Mouse (Mus musculus): ENCODE measurements around the gene Cd2bp2. TPM values are rescaled to one million over a fixed set of nuclear protein-coding genes. Genes with fewer than 3 reads are reported as not detected.

The Cd2bp2 gene
- polyA plus RNA-seq, 1 experiment from 2014 or later, result 14.0 TPM

DNA sequence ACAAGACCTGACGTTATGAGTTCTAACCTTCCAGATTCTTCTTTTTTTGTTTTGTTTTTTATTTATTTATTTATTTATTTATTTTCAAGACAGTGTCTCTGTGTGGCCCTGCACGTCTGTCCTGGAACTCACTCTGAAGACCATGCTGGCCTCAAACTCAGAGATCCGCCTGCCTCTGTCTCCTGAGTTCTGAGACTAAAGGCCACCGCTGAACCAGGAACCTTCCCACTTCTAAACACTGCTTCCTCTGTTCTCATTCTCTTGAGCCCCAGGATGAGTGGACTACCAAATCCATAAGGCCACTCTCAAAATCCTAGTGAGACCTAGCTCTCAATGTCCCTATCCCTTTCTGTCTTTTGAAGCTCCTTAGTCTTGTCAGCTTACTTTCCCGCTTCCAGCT is 14.0 kb upstream of the Cd2bp2 start:
- Histone ChIP-seq H3K4me3 (ENCODE audit: low read depth, low read length) (peak overlapping the region; percentile 67), H3K4me1 (ENCODE audit: insufficient read depth) (peaks cover 33% of the 10 kb centered on the region), H3K36me3 (replicated peaks; ENCODE audit: insufficient read depth, low read length) (peaks cover 8% of the 10 kb centered on the region; the same call in 1 of the 2 replicates), H3K9ac (replicated peaks) (peak overlapping the region; percentile 52), H3K4me2 (ENCODE audit: low read depth, low read length) (peak overlapping the region; percentile 79), H3K9me3 (ENCODE audit: low read length) (no peaks in the 10 kb centered on the region), H3K27me3 (ENCODE audit: insufficient read depth, low read length) (no peaks in the 10 kb centered on the region), H3K27ac (ENCODE audit: low read depth) (peak overlapping the region; percentile 84)
- no peak for TF ChIP-seq CTCF (IDR thresholded peaks at IDR 0.05; ENCODE audit: low read depth)
- no peak for TF ChIP-seq EP300 (IDR thresholded peaks at IDR 0.05; ENCODE audit: low read depth)
- no peak for ATAC-seq
- no peak for DNase-seq
- WGBS (ENCODE audit: insufficient replicate concordance), result 72% methylated on average over 5 of the region's 5 CpGs

DNA sequence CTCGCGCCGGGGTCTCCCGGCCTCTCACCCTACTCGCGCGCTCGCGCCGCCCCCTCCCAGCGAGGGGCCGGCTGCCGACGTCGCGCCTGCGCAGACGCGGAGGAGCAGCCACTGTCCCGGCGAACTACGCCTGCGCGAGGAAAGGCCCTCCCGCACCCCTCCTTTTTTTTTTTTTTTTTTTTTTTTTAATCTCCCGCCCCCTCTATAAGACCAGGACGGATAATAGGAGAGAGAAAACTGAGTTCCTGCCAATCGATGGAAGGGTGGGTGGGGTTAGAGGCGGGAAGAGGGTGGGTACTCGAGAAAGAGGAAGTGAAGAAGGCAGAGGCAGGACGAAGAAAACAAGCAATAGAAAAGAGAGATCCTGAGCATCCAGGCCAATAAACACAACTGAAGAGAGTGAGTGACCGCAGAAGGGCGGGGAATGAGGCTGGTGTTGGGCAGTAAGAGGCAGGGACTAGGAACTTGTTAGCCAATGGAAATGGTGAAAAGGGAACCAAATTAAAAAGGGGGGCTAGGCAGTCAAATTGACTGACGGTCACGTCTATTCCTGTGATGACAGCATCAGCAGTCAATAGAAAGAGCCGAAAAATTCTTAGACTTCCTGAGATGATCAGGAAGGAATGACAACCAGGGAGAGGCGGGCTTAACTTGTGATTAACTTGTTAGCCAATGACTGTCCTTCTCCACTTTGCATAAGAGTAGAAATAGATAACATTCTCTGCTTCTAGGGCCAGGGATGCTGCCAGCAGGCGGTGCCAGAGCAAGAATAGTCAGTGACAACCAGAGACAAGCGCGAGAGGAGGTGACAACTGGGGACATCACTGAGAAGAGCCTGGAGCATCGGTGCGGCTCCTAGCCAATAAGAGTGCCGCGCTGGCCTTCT is 12.9 kb upstream of the Cd2bp2 start, which contains the start of gene Mylpf:
TSS of gene Mylpf (plus strand) at position 338 of the 886 bp plus-strand sequence.
- H3K27me3 ChIP-seq (ENCODE audit: insufficient read depth, low read length), result no peaks in the 10 kb centered on the region
- under 1% methylated on average over 36 of the region's 44 CpGs for WGBS (ENCODE audit: insufficient replicate concordance)
- peaks cover 32% of the 10 kb centered on the region for H3K4me1 ChIP-seq (ENCODE audit: insufficient read depth)
- no peaks in the 10 kb centered on the region for H3K9me3 ChIP-seq (ENCODE audit: low read length)
- peak; percentile 94 for DNase-seq
- peak within 1 kb of the TSS; percentile 67 for H3K4me3 ChIP-seq (ENCODE audit: low read depth, low read length)
- peak within 1 kb of the TSS; percentile 84 for H3K27ac ChIP-seq (ENCODE audit: low read depth)
- peaks cover 4% of the 10 kb centered on the region; the same call in 1 of the 2 replicates for H3K36me3 ChIP-seq (replicated peaks; ENCODE audit: insufficient read depth, low read length)
- peak; percentile 94 for TF ChIP-seq CTCF (IDR thresholded peaks at IDR 0.05; ENCODE audit: low read depth)
- TF ChIP-seq EP300 (IDR thresholded peaks at IDR 0.05; ENCODE audit: low read depth), result peak; percentile 68; the same call in 1 of the 2 replicates
- peak; percentile 91 for ATAC-seq
- H3K9ac ChIP-seq (replicated peaks), result peak within 1 kb of the TSS; percentile 91
- peak within 1 kb of the TSS; percentile 79 for H3K4me2 ChIP-seq (ENCODE audit: low read depth, low read length)

DNA sequence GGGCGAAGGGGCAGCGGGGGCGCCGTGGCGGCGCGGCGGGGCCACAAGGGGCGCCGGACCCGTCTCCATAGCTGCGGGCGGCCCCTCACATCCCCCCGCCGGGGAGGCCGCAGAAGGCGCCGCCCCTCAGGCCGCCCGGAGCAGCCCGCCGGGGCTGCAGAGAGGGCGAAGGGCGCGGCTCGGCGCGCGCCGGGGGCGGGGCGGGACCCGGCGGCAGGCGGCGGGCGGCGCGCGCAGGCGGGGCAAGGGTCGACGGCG is 12.4 kb upstream of the Cd2bp2 start, which contains the start of gene Tbc1d10b:
TSS of gene Tbc1d10b (minus strand) at position 174 of the 258 bp plus-strand sequence.
- peak; percentile 40 for ATAC-seq
- TF ChIP-seq EP300 (IDR thresholded peaks at IDR 0.05; ENCODE audit: low read depth), result no peak
- no peak for TF ChIP-seq CTCF (IDR thresholded peaks at IDR 0.05; ENCODE audit: low read depth)
- H3K4me3 ChIP-seq (ENCODE audit: low read depth, low read length), result peak within 1 kb of the TSS; percentile 67
- no peaks in the 10 kb centered on the region for H3K9me3 ChIP-seq (ENCODE audit: low read length)
- no peaks in the 10 kb centered on the region for H3K27me3 ChIP-seq (ENCODE audit: insufficient read depth, low read length)
- H3K4me1 ChIP-seq (ENCODE audit: insufficient read depth), result peaks cover 32% of the 10 kb centered on the region
- H3K4me2 ChIP-seq (ENCODE audit: low read depth, low read length), result peak within 1 kb of the TSS; percentile 79
- 0% methylated on average over 16 of the region's 44 CpGs for WGBS (ENCODE audit: insufficient replicate concordance)
- H3K9ac ChIP-seq (replicated peaks), result peak within 1 kb of the TSS; percentile 91
- H3K27ac ChIP-seq (ENCODE audit: low read depth), result peak within 1 kb of the TSS; percentile 84
- H3K36me3 ChIP-seq (replicated peaks; ENCODE audit: insufficient read depth, low read length), result peaks cover 10% of the 10 kb centered on the region
- no peak for DNase-seq

DNA sequence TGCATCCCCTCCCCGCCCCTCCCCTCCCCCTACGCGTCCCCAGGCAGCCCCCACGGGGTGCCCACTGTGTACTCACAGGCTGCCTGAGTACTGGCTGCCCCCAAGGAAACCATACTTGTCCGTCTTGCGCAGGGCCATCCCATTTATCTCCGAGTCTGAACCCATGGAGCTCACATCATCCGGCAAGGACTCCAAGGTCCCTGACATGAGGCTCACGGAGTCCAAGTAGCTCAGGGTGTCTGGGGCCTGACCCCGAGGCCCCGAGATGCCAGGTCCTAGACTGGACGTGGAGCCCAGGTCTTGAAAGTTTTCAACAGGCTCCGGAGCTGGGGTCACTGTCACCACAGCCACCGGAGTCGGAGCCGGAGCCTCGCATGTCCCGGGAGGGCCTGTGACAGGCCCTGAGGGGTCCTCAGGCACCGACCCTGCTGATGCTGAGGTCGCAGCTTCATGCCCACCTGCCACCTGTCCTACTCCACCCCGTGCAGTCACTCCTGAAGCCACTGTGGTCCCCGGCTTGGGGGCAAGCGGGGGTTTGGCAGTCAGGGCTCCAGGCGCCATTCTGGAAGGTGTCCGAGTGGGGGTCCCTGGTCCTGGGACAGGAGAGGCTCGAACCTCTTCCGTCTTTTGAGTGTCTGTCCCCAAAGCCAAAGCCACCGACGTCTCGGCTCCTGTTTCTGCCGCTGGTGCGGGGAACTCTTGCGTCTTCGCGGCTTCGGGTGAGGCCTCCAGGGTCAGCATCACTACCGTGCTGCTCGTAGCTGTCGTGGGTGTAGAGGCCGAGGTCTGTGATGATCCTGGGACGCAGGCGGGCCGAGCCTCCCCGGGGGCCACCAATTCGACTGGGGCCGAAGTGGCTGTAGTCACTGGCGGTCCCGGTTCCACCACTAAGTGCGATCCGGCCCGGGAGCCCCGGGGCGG is 11.8 kb upstream of the Cd2bp2 start:
- Histone ChIP-seq H3K4me3 (ENCODE audit: low read depth, low read length) (peak overlapping the region; percentile 67), H3K9ac (replicated peaks) (peak overlapping the region; percentile 91), H3K4me1 (ENCODE audit: insufficient read depth) (peaks cover 29% of the 10 kb centered on the region), H3K36me3 (replicated peaks; ENCODE audit: insufficient read depth, low read length) (peaks cover 16% of the 10 kb centered on the region), H3K27ac (ENCODE audit: low read depth) (peak overlapping the region; percentile 84), H3K4me2 (ENCODE audit: low read depth, low read length) (peak overlapping the region; percentile 79), H3K9me3 (ENCODE audit: low read length) (no peaks in the 10 kb centered on the region), H3K27me3 (ENCODE audit: insufficient read depth, low read length) (no peaks in the 10 kb centered on the region)
- ATAC-seq (no peak), DNase-seq (no peak)
- TF ChIP-seq CTCF (IDR thresholded peaks at IDR 0.05; ENCODE audit: low read depth), result no peak
- TF ChIP-seq EP300 (IDR thresholded peaks at IDR 0.05; ENCODE audit: low read depth), result no peak
- 1% methylated on average over 51 of the region's 53 CpGs for WGBS (ENCODE audit: insufficient replicate concordance)

DNA sequence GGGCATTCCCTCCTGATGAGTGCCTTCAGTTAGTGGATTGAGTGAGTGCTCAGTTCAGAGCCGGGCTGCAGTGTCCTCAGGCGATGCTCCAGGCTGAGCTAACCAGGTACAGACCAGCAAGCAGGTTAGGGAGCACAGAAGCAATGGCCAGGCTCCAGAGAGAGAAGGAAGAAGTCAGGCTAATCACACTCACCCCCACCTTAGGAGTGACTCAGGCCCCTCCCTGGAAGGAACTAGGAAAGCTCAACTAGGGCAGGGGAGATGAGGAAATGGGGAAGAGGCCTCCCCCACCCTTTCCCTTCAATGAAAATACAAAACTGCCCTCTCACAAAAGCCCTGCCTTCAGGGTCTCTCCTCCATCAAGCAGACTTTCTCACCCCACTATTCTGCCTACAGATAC is 10.8 kb upstream of the Cd2bp2 start:
- Histone ChIP-seq H3K27ac (ENCODE audit: low read depth) (peak overlapping the region; percentile 84), H3K27me3 (ENCODE audit: insufficient read depth, low read length) (no peaks in the 10 kb centered on the region), H3K4me1 (ENCODE audit: insufficient read depth) (peaks cover 29% of the 10 kb centered on the region), H3K4me3 (ENCODE audit: low read depth, low read length) (peak overlapping the region; percentile 67), H3K9me3 (ENCODE audit: low read length) (no peaks in the 10 kb centered on the region), H3K4me2 (ENCODE audit: low read depth, low read length) (peak overlapping the region; percentile 79), H3K36me3 (replicated peaks; ENCODE audit: insufficient read depth, low read length) (peaks cover 20% of the 10 kb centered on the region), H3K9ac (replicated peaks) (peak overlapping the region; percentile 91)
- ATAC-seq (no peak), DNase-seq (no peak)
- WGBS (ENCODE audit: insufficient replicate concordance), result 24% methylated on average over 2 of the region's 2 CpGs
- no peak for TF ChIP-seq EP300 (IDR thresholded peaks at IDR 0.05; ENCODE audit: low read depth)
- no peak for TF ChIP-seq CTCF (IDR thresholded peaks at IDR 0.05; ENCODE audit: low read depth)

DNA sequence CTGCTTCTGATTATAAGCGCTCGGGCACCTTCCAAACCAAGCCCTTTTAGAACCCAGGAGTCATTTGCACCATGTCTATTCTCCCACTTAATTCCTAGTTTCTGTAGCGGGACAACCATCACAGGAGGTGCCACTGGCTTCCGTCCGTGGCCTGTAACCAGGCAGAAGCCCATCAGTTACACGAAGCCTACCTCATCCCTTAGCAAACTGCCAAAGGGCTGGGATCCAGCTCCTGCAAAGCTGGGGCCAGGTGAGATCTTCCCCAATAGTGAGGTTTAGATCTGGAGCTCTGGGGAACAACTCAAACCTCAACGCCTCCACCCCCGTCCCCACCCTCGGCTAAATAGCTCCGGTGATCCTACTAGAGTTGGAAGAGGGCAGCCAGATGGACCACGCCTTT is 634 bp upstream of the Cd2bp2 start:
- Histone ChIP-seq H3K9ac (replicated peaks) (peak overlapping the region; percentile 67), H3K4me2 (ENCODE audit: low read depth, low read length) (peak overlapping the region; percentile 78), H3K9me3 (ENCODE audit: low read length) (no peaks in the 10 kb centered on the region), H3K27ac (ENCODE audit: low read depth) (peak overlapping the region; percentile 72), H3K27me3 (ENCODE audit: insufficient read depth, low read length) (no peaks in the 10 kb centered on the region), H3K4me3 (ENCODE audit: low read depth, low read length) (peak overlapping the region; percentile 65), H3K36me3 (replicated peaks; ENCODE audit: insufficient read depth, low read length) (peaks cover 79% of the 10 kb centered on the region), H3K4me1 (ENCODE audit: insufficient read depth) (peaks cover 18% of the 10 kb centered on the region)
- ATAC-seq (no peak), DNase-seq (no peak)
- TF ChIP-seq EP300 (IDR thresholded peaks at IDR 0.05; ENCODE audit: low read depth) (no peak), CTCF (IDR thresholded peaks at IDR 0.05; ENCODE audit: low read depth) (no peak)
- WGBS (ENCODE audit: insufficient replicate concordance), result 52% methylated on average over 11 of the region's 11 CpGs

Measured in liver, postnatal 0 days (tissue).